Mouse (Mus musculus) adrenal gland, postnatal 10 days (tissue): Measurements from ENCODE around the gene Fam208b. TPM values are rescaled to one million over a fixed set of nuclear protein-coding genes. Genes with fewer than 3 reads are reported as not detected.

Experiments
- DNase-seq: peaks from one replicate; pipeline ENCODE4 v3.0.0; 2021; ENCODE audit warnings: mixed read lengths
- long read RNA-seq, 2 experiments: library from polyadenylated mRNA; stranded (forward); transcript quantifications; one replicate each; pipeline ENCODE4 v2.0.0; 2021
- total RNA-seq, 2 experiments: library from RNA; stranded (reverse); gene quantifications; 2 replicates each; pipeline ENCODE4 v1.2.3; 2021

Fam208b gene
- total RNA-seq, result 10 to 100 TPM; 18.7 to 27.2 TPM
- long read RNA-seq, experiment 1, partial matches to known transcripts, result 0 of 1 reads
- long read RNA-seq, experiment 1, other reads (novel, unspliced or antisense), result 1 of 1 reads
- long read RNA-seq, experiment 2, result 0 reads

DNA sequence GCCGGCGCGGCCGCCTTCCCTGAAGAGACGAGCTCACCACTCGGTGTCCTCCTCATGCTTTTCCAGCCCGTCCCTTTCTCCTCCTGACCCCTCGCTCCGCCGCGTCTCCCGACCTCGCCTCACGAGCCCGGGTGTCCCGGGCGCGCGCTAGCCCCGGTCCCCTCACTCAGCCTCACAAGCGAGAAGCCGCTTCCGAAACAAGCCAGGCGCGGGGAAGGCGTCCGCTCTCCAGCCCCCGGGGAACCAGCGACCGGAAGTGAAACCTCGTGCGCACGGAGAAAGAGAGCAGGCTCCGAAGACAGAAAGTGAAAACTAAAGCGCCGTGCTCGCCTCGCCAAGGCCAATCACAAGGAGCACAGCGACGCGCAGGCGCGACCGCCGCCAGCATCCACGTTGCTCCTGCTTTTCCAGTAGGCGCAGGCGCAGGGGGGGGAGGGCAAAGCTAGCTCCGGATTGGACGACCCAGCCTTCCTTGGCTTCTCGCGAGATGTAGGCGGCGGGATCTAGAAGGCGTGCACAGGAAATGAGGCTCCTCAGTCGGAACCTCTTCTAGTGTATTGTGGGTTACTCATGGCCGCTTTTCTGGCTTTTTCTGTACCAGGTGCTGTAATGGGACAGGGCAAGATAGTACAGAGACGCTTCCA, at the start of gene Fam208b:
Fam208b (minus strand) TSS at position 314 of the 644 bp plus-strand sequence.
- peak; percentile 97 for DNase-seq

DNA sequence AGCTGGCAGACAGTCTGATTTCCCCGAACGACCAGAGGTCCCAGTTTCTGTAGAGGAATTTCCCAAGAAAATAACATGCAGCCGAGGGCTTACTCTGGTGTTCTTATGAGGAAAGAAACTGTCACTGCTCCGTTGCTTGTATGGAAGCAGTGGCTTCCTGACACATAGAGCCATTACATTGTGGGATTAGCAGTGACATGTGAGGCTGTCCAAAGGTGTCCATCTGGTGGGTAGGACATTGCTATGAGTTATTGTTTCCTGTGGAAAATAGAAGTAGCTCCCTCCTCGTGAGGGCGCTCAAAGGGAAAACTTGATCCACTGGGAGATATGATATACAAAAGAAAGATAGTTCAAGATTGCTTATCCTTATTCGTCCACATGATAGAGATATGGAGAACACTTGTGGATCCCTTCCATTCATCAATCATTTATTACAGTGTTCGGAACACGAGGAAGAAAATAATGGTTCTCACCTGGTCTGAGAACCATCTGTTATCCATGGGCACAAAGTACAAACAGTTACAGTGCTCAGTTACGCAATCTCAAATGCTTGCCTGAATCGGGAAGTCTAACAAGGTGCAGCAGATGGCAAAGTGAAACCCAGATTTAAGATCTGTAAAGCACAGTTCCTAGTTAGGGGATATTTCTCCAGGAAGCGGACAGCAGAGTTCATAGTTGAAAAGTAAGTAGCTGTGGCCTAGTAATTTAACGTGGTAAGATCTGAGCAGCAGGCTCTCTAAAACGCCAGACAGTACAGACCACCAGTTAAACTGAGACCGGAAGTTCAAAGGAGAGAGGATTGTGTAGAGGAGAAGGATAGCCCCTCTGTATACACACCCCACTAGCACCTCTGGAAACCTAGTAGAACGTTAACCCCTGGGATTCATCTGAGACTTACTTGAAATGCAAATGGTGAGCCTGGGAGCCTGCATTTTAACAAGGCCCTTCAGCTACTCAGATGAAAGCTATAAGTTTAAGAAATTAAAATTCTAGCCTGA, 48.6 kb upstream of the Fam208b start:
- DNase-seq, result no peak

DNA sequence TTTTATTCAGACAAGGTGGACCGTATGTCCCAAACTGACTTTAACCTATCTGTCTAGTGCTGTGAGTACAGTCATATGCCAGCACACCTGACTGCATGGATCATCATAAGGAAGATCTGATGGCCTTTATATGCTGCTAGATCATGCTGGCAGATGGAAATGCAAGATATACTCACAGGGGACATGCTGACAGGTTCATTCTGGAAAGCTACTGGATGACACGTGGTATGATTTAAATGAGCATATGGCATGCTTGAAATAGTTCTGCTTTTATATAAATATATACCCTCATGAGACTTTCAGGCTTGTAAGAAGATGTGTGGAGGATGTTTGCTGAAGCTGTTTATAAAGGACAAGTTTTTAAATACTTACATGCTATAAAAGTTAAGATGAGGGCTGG, 43.5 kb upstream of the Fam208b start:
- DNase-seq, result no peak

- DNase-seq, result no peak
These were observed 39.7 kb upstream of the Fam208b start for GRCm38 (mm10) chr13:3650569-3650968.

DNA sequence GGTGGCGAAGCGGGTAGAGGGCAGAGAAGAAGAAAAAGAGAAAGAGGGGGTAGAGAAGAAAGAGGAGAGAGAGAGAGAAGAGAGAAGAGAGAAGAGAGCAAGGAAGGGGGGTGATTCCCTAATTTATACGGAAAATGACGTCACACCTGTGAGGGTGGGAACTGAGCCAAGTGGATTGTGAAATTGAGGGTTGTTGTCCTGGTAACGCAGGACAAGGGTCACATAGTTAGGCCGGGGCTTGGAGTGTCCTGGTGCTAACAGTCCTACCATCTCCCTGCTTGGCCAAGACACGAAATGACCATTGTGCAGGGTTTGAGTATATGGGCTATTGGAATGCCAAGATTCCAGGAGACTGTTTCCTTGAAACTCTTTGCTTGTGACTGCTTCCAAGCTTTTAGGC, 35.7 kb upstream of the Fam208b start:
- DNase-seq, result no peak

- no peak for DNase-seq
These were observed 35.0 kb upstream of the Fam208b start for GRCm38 (mm10) chr13:3645919-3646318.

DNA sequence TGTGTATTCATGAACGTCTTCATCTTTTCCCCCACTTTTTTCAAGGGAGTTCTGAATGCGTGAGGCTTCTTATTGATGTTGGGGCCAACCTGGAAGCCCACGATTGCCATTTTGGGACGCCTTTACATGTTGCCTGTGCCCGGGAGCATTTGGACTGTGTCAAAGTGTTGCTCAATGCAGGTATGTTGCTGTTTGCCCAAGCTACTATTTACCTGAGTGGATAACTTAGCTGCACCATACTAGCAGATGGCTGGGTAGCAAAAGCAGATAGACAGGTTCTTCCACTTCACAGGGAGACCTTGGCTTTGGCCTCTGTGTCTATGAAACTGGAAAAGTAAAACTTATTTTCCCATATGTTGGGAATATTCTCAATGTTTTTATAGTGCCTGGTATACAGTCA, 34.0 kb upstream of the Fam208b start:
- no peak for DNase-seq

DNA sequence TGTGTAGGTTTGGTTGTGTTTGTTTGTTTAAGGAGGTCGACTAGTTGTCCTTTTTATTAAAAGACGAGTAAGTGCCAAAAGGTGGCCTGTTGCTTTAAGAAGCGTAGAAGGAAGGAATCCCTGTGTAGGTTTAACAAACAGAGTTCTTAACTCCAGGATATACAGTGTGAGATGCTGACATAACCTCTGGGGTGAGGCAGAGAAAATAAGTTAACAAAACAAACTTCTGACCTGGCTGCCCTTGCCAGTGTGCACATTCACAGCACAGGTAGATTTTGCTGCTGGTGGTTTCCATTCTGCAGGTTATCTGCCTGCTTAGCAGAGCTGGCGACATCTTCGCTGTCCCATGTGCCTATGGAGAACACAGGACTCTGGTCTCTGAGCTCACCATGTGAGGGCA, 31.6 kb upstream of the Fam208b start:
- DNase-seq, result no peak

GRCm38 (mm10) chr13:3642049-3642448, 31.1 kb upstream of the Fam208b start:
- DNase-seq, result peak; percentile 28

- peak; percentile 14 for DNase-seq
These were observed 25.9 kb upstream of the Fam208b start for GRCm38 (mm10) chr13:3636797-3637196.

GRCm38 (mm10) chr13:3635076-3635475, 24.2 kb upstream of the Fam208b start:
- DNase-seq, result no peak

DNA sequence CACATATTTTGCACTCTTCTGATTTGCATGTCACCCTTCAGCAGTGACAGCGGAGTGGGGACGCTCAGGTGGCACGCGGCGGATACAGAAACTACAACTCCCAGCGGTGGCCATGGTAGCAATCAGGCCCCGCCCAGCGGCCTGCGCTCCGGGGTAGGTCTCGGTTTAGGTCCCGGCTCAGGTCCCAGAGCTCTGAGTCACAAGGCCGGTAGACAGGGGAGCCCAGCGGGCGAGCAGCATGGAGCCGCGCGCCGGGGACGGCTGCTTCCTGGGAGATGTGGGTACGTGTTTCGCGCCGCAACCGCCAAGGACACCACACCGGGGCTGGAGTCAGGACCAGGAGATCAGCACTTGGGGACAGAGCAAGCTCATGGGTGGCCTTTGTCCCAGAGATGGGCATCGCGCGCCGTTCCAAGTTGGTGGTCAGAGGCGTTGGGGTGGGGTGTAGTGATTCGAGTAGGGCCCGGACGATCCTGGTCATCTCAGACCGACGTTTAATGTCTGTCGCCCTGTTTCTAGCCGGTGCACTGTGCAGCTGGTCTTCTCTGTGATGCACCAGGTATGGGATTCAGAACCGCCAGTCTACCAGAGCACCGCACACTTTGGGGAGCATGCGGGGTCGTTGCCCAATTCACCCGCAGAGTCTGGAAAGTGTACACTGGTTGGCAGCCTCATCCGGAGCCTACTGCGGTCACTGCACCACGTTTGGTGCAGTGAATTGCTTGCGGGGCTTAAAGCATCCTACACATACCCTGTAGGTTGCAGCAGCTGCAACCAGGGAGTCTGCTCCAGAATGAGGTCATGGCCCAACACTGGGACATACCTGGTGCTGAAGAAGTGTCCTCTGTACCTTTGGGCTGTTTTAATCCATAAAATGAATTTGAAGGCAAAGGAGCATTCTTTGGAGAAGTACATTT, 23.2 kb upstream of the Fam208b start, which contains the start of gene Asb13:
Asb13 (plus strand) TSS at position 138 of the 917 bp plus-strand sequence.
- DNase-seq, result peak; percentile 91

DNA sequence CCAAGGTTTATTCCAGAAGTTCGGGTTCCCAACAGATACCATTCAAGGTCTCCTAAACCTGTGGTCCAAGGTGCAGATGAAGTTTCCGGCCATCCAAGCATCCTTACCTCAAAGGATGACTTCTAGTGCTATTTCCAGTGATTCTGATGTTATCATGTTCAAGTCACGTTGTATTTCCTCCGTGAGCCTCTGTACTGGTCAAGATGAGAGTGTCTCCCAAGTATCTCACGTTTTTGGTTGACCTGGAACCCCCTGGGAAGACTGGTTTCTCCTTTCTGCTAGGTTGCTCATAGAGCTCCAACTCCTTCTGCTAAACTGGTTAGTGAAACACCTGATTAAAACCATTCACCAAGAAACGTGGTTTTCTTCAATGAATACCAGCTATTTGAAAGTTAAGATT, 22.2 kb upstream of the Fam208b start:
- DNase-seq, result no peak

- DNase-seq, result no peak
These were observed 21.6 kb upstream of the Fam208b start for GRCm38 (mm10) chr13:3632551-3632950.

DNA sequence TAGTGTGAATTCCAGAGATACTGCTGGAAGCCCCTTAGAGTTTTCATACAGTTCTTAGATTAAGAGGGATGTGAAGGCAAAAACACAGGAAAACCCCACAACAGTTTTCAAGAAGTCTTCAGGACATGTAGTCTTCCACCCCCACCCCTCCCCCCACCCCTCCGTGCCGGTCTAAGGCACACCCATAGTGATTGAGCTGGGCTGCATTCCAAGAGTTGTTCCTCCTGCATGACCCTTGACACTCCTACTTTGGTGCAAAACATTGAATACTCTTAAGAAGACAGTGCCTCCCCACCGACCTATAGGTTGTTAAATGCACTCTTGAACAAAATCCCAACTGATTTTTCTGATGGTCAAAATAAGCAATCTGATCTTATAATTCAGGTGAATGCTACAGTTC, 17.2 kb upstream of the Fam208b start:
- DNase-seq, result no peak

GRCm38 (mm10) chr13:3627139-3627538, 16.2 kb upstream of the Fam208b start:
- no peak for DNase-seq

DNA sequence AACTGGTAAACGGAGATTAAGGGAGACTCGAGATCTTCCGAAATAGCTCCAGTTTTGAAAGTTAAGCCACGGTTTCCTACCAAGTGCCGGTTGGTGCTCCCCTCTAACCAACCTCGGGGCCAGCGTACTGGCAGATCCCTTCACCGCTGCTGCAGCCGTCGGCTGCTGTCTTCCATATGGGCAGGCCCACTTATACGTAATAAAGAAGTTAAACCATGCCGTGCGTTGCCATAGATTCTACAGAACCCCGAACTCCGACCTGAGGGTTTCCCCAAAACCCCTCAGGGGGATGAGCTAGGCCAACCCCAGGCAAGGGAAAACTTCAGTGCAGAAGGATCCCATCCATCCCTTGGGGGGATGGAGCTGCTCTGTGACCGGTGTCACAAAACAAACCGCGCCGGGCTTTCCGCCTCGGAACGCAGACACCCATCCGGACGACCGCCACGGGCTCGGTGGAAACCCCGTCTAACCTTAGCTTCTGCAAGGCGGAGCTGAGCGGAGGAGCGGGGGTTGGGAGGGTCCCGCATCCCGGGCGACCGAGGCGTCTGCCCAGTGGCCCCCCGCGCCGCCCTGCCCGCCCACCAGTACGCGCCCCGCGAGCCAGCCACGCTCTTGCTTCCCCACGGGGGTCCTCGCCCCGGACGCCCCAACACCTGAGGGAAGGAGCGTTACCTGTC, 652 bp downstream of the Fam208b start:
- DNase-seq, result peak; percentile 53

DNA sequence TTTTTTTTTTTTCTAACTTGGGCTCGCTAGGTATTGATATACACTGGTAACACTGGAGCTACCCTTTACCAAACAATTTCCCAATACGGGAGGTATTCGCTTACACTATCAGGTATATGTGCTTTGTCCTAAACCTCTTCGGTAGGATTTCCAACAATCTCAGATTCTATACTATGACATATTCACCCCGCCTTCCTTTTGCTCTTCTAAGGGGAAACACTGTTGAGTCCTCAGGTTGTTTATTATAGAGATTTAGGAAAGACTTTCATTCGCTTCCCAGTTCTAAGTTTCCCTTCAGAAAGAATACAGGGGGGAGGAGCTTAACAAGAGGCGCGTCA, 1.2 kb downstream of the Fam208b start:
- no peak for DNase-seq

DNA sequence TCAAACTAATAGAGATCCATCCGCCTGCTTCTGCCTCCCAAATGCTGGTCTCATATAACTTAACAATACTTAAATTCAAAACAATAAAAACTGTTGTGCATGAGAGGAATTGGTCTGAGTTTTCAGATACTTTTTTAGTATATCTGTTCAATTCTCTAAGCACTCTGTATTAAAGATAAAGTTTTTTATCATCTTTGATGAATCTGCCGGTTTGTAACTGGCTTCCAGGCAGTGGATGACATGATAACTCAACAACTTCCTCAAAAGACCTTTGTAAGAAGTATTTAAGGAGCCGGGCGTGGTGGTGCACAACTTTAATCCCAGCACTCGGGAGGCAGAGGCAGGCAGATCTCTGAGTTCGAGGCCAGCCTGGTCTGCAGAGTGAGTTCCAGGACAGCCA, 14.7 kb downstream of the Fam208b start:
- no peak for DNase-seq

DNA sequence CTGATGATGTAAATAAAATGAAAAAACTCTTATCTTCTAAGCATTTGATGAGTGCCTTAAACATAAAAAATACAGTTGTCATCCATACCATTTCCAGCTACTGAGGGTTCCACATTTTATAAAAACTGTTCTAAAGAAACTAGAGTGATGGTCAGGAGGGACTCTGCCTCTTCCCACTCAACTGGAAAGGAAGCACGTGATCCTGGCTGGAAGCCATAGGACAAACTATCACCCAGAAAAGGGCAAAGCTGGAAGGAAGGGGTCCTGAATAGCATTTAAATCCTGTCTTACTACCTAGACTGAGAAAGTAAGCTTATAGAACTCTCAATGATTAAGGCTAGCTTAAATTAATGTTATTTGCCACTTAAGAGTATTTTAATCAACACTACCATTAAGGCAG, 16.6 kb downstream of the Fam208b start:
- DNase-seq, result no peak

DNA sequence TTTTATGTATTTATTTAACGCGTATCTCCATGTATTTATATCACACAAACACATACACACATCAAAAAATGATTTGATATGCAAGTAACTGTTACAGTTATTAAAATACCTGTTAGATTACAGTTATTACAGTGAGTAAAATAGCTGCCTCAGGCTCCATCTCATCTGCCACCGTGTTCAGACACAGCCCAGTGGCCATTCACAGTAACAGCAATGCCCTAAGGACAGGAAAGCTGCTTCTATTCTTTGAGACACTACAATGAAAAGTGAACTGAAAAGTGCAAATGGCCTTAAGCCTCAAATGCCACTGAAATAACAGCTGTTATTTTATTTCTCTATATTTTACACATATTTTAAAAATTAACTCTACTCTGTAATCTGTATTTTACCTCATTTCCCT, 20.1 kb downstream of the Fam208b start:
- no peak for DNase-seq

DNA sequence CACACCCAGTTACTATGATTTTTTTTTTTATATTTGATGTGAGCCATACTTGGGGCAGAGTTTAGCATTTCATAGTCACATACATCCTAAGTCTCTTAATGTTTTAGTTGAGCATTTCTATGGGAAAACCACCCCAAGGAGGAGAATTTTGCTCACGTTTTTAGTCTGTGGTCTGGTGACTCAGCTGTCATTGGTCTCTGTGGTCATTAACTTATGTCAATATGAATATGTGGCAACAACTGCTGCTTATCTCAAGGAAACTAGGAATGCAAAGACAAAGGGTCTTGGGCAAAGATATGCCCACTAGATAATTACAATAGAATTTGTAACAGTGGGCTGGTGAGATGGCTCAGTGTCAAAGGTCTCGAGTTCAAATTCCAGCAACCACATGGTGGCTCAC, 47.0 kb downstream of the Fam208b start:
- DNase-seq, result no peak
